Mouse (Mus musculus) embryo, embryonic 9.5 days (tissue): Measurements from ENCODE around the gene Opn4.

Experiments
- DNase-seq: peaks from one replicate; pipeline ENCODE4 v3.0.0-alpha.2; 2017; ENCODE audit errors: extremely low spot score

The Opn4 gene

DNA sequence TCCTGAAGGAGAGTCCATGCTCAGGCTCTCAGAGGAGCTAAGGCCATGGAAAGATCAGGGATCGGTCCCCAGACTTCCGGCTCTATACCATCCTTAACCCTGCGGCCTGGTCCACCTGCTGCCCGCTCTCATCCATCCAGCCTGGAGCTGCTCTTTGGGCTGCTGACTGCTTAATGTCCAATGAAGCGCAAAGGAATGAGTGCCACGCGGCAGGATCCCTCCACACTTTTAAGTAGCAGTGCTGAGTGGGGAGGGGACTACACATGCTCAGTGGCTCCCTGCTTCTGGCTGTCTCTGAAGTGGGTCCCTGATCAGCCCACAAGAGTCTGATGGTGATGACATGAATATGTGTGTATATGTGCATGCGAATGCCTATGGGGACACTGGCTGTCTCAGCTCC is at the start of gene Opn4:
Gene Opn4 (minus strand): TSS at position 202 of the 400 bp plus-strand sequence.
- DNase-seq, result no peak

DNA sequence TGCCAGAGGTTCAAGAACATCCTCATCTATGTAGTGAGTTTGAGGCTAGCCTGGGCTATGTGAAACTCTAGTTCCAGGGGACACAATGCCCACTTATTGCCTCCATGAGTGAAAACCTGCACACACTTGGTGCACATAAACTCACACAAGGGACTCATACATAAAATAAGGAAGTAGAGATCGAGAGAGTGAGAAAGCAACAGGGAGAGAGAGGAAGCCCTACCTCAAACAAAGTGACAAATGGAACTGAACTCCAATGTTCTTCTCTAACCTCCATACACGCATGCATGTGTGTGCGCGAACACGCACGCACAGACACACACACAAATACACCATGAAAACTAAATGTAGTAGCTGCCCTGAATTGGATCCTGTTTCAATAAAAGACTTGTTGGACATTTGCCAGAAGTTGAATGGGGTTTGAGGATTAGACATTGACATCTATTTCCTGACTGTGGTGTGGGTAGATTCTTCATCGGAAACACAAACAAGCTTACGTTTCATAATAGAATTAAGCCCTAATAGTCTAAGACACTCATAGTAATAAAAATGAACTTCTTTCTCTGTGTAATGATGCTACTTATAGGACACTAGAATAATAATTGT is 48.0 kb upstream of the Opn4 start:
- no peak for DNase-seq

DNA sequence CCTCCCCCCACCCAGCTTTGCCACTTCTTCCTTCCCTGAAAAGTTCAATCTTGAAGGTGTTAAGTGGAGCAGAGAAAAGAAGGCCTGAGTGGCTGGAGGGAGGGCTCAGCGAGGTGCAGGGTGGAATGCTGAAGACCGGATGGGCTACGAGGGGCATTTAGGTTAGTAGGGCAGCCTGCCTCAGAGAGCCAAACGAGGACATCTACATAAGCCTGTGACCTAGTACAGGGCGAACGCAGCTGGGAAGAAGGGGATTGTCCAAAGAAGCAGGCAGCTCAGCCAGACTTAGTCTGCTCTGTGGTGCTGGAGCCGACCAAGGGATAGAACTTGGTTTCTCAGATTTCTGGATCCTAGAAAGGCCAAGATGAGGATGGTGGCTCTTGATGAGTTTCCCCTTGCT is 44.2 kb upstream of the Opn4 start:
- DNase-seq, result no peak

GRCm38 (mm10) chr14:34635721-34636120 is 35.8 kb upstream of the Opn4 start:
- DNase-seq, result no peak

DNA sequence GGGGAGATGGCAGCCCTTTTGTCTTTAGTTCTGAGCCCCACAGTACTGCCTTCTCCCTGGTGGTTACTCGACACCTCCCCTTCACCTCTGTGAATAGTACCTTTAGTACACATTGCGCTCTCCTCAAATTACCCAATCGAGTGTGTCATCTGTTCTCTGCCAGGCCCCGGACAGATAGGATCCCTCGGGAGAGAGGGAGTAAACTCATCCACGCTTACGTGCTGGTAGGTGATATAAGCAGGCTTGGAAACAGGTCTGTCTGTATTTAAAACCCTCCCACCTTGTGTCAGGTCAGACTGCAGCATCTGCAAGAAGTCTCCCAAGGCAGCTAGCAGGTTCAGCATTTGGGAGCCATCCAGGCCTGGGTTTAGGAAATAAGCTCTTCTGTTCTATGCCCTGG is 35.2 kb upstream of the Opn4 start:
- no peak for DNase-seq

GRCm38 (mm10) chr14:34632722-34633448 is 32.9 kb upstream of the Opn4 start:
- DNase-seq, result no peak

- DNase-seq, result no peak
Measured at GRCm38 (mm10) chr14:34626824-34627223, 26.9 kb upstream of the Opn4 start.

- DNase-seq, result no peak
Measured at GRCm38 (mm10) chr14:34623531-34624210, 23.7 kb upstream of the Opn4 start.

- DNase-seq, result no peak
Measured at GRCm38 (mm10) chr14:34623074-34623473, 23.1 kb upstream of the Opn4 start.

DNA sequence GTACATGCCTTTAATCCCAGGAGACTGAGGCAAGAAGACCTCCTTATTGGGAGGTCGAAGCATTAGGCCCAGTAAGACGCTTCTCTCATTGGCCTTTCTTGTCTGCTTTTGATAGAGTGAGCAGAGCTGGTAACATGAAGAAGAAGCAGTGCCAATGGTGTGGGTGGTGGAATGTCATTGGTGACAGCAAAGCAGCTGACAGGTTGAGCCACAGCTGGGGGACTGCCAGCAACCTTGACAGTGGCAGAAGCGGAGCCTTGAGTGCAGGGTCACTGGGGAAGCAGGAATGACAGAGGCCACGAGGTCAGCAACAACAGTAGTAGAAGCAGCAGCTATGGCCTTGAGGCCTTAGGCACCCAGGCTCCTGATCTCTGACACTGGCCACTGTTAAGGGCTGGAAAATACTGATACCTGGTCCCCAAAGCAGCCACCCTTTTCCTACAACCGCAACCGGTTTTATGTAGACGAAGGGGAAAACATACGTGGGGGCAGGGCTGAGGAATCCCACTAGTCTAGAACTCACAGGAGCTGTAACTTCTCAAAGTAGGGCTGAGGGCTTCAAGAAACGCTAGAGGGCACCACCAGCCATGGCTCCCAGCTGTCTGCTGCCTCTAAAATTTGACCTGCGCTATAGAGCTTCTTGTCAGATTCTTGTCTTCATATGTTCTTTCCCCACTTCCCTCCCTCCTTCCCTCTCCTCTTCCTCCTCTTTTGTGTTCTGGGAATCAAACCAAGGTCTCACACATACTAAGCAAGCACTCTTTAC is 20.9 kb upstream of the Opn4 start:
- DNase-seq, result peak; percentile 41

- no peak for DNase-seq
Measured at GRCm38 (mm10) chr14:34618808-34619207, 18.9 kb upstream of the Opn4 start.

DNA sequence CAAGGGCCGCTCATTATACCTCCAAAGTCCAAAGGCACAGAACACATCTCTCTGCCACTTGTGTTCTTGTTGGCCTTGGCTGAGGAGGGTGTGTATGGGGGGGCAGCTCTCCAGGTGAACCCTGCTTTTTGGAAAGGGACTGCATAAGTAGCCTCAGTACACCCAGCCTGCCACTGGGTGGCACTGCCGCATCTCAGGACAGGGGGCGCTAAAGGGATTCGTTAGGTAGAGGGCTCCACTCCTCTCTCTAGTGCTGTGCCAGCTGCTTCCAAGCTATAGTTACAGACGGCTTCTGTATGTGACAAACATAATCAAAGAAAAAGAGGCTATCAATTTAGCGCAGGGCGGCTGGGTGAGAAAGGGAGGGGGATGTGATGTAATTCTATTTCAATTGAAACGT is 16.9 kb upstream of the Opn4 start:
- DNase-seq, result peak; percentile 86

DNA sequence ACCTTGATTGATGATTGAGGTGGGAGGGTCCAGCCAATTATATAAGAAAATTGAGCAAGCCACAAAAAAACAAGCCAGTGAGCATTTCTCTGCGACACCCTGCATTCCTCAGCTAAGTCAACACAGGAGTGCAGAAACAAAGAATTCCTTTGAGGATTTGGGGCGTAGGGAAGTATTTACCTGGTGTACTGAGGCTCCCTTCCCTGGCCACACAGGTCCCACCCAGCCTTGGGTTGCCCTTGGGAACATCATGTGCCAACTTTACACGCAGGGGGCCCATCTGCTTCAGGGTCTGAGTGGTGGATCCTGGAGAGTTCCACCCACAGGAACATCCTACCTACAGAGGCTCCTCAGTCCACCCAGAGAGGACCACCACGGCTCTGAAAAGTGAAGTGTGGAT is 15.7 kb upstream of the Opn4 start:
- DNase-seq, result no peak

- no peak for DNase-seq
Measured at GRCm38 (mm10) chr14:34615082-34615481, 15.1 kb upstream of the Opn4 start.

DNA sequence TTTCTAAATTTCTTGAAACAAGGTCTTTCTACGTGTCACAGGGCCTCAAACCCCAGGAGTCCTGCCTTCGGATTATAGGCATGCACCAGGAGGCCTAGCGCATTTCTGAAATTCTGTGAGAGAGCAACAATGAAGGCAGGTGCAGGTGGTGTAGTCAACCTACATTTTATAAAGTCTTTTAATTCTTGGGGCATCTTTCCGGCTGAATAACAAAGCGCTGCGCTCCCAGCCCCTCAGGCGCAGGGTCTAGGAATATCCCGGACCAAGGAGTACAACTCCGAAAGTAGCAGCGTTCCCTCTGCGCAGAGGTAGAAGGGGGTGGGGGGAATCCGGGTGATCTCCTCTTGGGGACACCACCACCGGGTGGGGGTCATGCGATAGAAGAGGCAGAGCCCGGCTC is 14.6 kb upstream of the Opn4 start:
- no peak for DNase-seq

DNA sequence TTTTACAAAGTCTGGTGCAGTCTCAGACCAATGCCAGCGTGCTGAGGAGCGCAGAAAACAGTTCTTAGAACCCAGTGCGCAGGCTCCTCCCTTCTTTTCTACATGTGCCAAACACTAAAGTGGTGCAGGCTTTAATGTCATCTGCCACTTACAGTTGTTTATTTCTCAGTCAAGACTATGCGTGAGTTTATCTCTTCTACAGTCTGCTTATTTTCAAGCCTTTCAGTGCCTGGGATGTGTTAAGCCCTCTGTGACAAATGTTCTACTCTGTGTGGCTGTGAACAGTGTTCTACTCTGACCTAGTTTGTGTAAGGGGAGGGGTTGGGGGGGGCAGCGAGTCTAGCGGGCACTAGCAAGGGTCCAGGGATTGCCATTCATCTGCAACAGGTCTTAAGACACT is 13.6 kb upstream of the Opn4 start:
- no peak for DNase-seq

DNA sequence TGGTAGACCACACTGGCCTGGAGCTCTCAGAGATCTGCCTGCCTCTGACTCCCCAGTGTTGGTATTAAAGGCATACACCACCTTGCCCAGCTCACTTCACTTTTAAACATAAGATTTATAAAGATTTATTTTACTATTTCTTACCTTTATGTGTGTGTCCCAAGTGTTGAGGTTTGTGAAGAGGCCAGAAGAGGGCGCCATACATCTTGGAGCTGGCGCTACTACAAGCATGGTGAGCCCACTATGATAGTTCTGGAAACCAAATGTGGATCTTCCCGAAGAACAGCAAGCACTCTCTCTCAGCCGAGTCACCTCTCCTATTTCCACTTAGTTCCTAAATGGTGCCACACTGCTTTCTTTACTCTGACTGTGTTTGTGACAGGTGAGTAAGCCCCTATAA is 12.3 kb upstream of the Opn4 start:
- DNase-seq, result no peak

DNA sequence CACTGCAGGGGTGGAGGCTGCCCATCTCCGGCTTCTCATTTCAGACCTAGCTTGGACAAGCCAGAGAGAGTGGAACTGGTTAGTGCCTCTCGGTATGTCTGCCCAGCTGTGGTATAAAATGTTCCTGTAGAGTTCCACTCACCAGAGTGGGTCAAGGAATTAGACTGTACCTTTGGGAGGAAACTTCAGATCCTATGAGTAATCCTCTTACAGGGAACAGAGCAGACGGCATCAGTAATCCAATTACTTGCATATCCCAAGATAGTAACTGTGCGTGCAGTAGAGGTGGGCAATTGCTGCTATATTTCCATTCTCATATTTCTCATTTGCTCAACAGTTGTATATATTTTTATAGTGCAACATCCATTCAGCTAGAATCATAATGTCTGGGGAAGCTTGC is 11.6 kb upstream of the Opn4 start:
- DNase-seq, result no peak

GRCm38 (mm10) chr14:34601910-34602309 is 2.0 kb upstream of the Opn4 start:
- DNase-seq, result no peak

- DNase-seq, result no peak
Measured at GRCm38 (mm10) chr14:34595596-34596255, 4.2 kb downstream of the Opn4 start.

- no peak for DNase-seq
Measured at GRCm38 (mm10) chr14:34591741-34592535, 8.0 kb downstream of the Opn4 start.
